Mouse (Mus musculus) testis, adult 2 months (tissue): Measurements from ENCODE around the gene Creb3.

Source experiments
- CTCF ChIP-seq: fragments of 200-500 bp; IDR thresholded peaks from 2 replicates; pipeline ENCODE4 v1.5.1; 2012; ENCODE audit warnings: low read depth, mild to moderate bottlenecking, inconsistent platforms, low read length, moderate library complexity; ENCODE audit not compliant: control insufficient read depth, insufficient read depth, insufficient replicate concordance
- POLR2A ChIP-seq: fragments of 200-500 bp; IDR thresholded peaks from 2 replicates; pipeline ENCODE4 v1.6.1; 2012; ENCODE audit warnings: low read depth, mild to moderate bottlenecking, inconsistent platforms, low read length, moderate library complexity; ENCODE audit not compliant: control insufficient read depth

DNA sequence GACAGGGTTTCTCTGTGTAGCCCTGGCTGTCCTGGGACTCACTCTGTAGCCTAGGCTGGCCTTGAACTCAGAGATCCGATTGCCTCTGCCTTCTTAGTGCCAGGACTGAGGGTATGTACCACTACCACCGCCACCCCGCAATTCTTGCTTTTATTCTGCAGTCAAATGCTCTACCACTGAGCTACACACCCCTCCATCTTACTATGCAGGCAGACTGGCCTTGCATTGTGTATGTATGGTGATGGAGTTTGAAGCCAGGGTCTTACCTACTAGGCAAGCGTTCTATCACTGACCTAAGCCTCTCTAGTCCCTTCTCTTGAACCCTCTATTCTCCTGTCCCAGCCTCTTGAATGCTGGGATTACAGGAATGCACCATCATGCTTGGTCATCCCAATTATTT is 48.8 kb upstream of the Creb3 start:
- TF ChIP-seq CTCF (no peak), POLR2A (no peak)
